Mouse (Mus musculus) ES-Bruce4 (cell line): ENCODE results near the gene Slc25a21.

ENCODE experiments used
- CTCF ChIP-seq: IDR thresholded peaks from one replicate; pipeline ENCODE4 v1.8.1; 2011; ENCODE audit warnings: low read depth, low read length
- POLR2A ChIP-seq: IDR thresholded peaks from one replicate; pipeline ENCODE4 v1.8.1; 2011; ENCODE audit warnings: low read length; ENCODE audit not compliant: insufficient read depth

GRCm38 (mm10) chr12:56699915-56700900 lies 497.1 kb downstream of the Slc25a21 start:
- TF ChIP-seq CTCF, result no peak
- TF ChIP-seq POLR2A, result no peak
